Mouse (Mus musculus) bone marrow, adult 2 months (tissue): ENCODE data around the gene Gm9970. TPM values are rescaled to one million over a fixed set of nuclear protein-coding genes. Genes with fewer than 3 reads are reported as not detected.

Experiments used
- H3K27ac ChIP-seq: fragments of 200-500 bp; 2 replicates; pipeline ENCODE4 v1.5.1; 2012; ENCODE audit warnings: low read depth, mild to moderate bottlenecking, control low read depth, inconsistent platforms, low read length; ENCODE audit not compliant: control insufficient read depth, poor library complexity, insufficient read depth
- H3K4me1 ChIP-seq: fragments of 200-500 bp; 2 replicates; pipeline ENCODE4 v1.6.1; 2011; ENCODE audit warnings: low read length; ENCODE audit not compliant: control insufficient read depth, insufficient read depth
- H3K4me3 ChIP-seq: fragments of 200-500 bp; replicated peaks from 2 replicates; pipeline ENCODE3; 2011; ENCODE audit warnings: mild to moderate bottlenecking, low read depth, low read length, control low read depth; ENCODE audit not compliant: control insufficient read depth
- CTCF ChIP-seq: fragments of 200-500 bp; IDR thresholded peaks from 2 replicates; pipeline ENCODE4 v1.5.1; 2011; ENCODE audit warnings: low read length, control low read depth; ENCODE audit not compliant: control insufficient read depth, insufficient read depth
- POLR2A ChIP-seq: fragments of 200-500 bp; IDR thresholded peaks from 2 replicates; pipeline ENCODE4 v1.6.1; 2011; ENCODE audit warnings: low read depth, mild to moderate bottlenecking, control low read depth, low read length, borderline replicate concordance; ENCODE audit not compliant: control insufficient read depth
- WGBS: fragments of 180-500 bp; shearing (Covaris S2); methylation state at CpG from one replicate; pipeline ENCODE4 v1.1.7; 2018; 5-methylcytosine and 5-hydroxymethylcytosine counted together
- polyA plus RNA-seq: library from polyadenylated mRNA; stranded (reverse); fragments of >200 nt; gene quantifications from 2 replicates; pipeline ENCODE4 v1.2.4, GENCODE M21; 2011; ENCODE audit warnings: low replicate concordance; ENCODE audit not compliant: missing spikeins, insufficient read depth, insufficient read length

Gm9970 gene
- polyA plus RNA-seq, 1 experiment, result not detected

- Histone ChIP-seq H3K27ac (peak overlapping the region; percentile 84), H3K4me3 (peak overlapping the region; percentile 86), H3K4me1 (no peaks in the 10 kb centered on the region; the same call in 1 of the 2 replicates)
- TF ChIP-seq CTCF, result no peak
- TF ChIP-seq POLR2A, result no peak
- 8% methylated on average over 42 of the region's 42 CpGs for WGBS
Measured at GRCm38 (mm10) chr5:31192045-31192938, 48.7 kb downstream of the Gm9970 start.

Other genes starting within 250 kb of the Gm9970 start
- 53.2 and 95.6 TPM in 2 replicates for gene Atraid, start 192.9 kb downstream of the Gm9970 start, polyA plus RNA-seq
- 1.6 and 3.6 TPM in 2 replicates for gene Slc5a6, start 192.3 kb downstream of the Gm9970 start, polyA plus RNA-seq
- 9.7 and 21.8 TPM in 2 replicates for gene Cad, start 186.5 kb downstream of the Gm9970 start, polyA plus RNA-seq
- not detected in 2 replicates for gene Dnajc5g, start 134.9 kb downstream of the Gm9970 start, polyA plus RNA-seq
- gene Slc30a3, start 133.0 kb downstream of the Gm9970 start, polyA plus RNA-seq, result not detected in 2 replicates
- gene Trim54, start 124.5 kb downstream of the Gm9970 start, polyA plus RNA-seq, result not detected in 2 replicates
- not detected in 2 replicates for gene Ucn, start 102.4 kb downstream of the Gm9970 start, polyA plus RNA-seq
- 5.3 and 14.4 TPM in 2 replicates for gene Mpv17, start 87.0 kb downstream of the Gm9970 start, polyA plus RNA-seq
- gene Gm29609, start 61.3 kb downstream of the Gm9970 start, polyA plus RNA-seq, result 2.0 TPM in 1 of 2 replicates, not detected in the other
- 32.1 and 67.3 TPM in 2 replicates for gene Gtf3c2, start 61.1 kb downstream of the Gm9970 start, polyA plus RNA-seq
- 32.5 and 42.0 TPM in 2 replicates for gene Snx17, start 48.0 kb downstream of the Gm9970 start, polyA plus RNA-seq
- 21.7 and 57.4 TPM in 2 replicates for gene Eif2b4, start 47.8 kb downstream of the Gm9970 start, polyA plus RNA-seq
- gene Zfp513, start 38.9 kb downstream of the Gm9970 start, polyA plus RNA-seq, result 28.8 and 54.0 TPM in 2 replicates
- gene Ppm1g, start 20.5 kb downstream of the Gm9970 start, polyA plus RNA-seq, result 97.5 and 147 TPM in 2 replicates
- 51.1 and 93.7 TPM in 2 replicates for gene Nrbp1, start 368 bp downstream of the Gm9970 start, polyA plus RNA-seq
- gene Krtcap3, start 10.5 kb upstream of the Gm9970 start, polyA plus RNA-seq, result 10.6 and 20.0 TPM in 2 replicates
- gene Ift172, start 49.9 kb upstream of the Gm9970 start, polyA plus RNA-seq, result 12.0 and 41.2 TPM in 2 replicates
- not detected in 2 replicates for gene Fndc4, start 54.8 kb upstream of the Gm9970 start, polyA plus RNA-seq
- gene Gckr, start 56.2 kb upstream of the Gm9970 start, polyA plus RNA-seq, result 3.7 TPM in 1 of 2 replicates, not detected in the other
- gene Zfp512, start 211.2 kb upstream of the Gm9970 start, polyA plus RNA-seq, result 17.2 and 29.0 TPM in 2 replicates
- gene 4930548H24Rik, start 244.5 kb upstream of the Gm9970 start, polyA plus RNA-seq, result not detected in 2 replicates